Mouse (Mus musculus): ENCODE measurements around the gene Tbc1d14.

DNA sequence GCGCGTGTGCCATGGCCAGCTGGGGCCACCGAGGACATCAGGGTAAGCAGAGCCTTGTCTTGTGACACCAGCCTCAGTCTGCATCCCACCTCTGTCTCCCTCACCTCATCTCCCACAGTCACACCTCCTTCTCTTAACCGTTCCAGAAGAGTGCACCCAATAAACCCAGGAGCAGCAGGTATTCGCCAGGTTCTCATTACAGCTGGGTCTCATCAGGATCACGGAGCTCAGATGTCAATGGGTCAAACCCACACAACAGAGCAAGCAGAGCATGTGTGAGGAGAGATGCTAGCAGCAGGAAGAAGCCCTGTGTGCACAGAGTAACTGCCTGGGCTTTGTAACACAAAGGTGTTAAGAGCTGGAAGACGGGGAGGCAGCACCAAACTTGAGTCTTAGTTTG, 13.1 kb downstream of the Tbc1d14 start:
- no peak for TF ChIP-seq EP300 (IDR thresholded peaks at IDR 0.05; ENCODE audit: low read depth)
- no peak for TF ChIP-seq CTCF (IDR thresholded peaks at IDR 0.05; ENCODE audit: low read depth)

Measured in heart, postnatal 0 days (tissue).